Mouse (Mus musculus) MEL (cell line): ENCODE measurements around the gene Npl. TPM values are rescaled to one million over a fixed set of nuclear protein-coding genes. Genes with fewer than 3 reads are reported as not detected.

Source experiments
- DNase-seq: peaks from one replicate; pipeline ENCODE4 v3.0.0; 2011; ENCODE audit warnings: low read depth, low spot score
- H3K27ac ChIP-seq: 2 replicates; pipeline ENCODE4 v1.5.1; 2012; ENCODE audit warnings: low read depth, mild to moderate bottlenecking, control low read depth, low read length, moderate library complexity; ENCODE audit not compliant: control insufficient read depth
- H3K27me3 ChIP-seq, 2 experiments: fragments of 150-350 bp in 1 of 2; sonication (generic) in 1 of 2; 2 replicates each; pipeline ENCODE4 v1.6.1; 2012; ENCODE audit warnings: low read length in 2 of 2, mild to moderate bottlenecking in 2 of 2, improper control_type of control experiment in 1 of 2, moderate library complexity in 1 of 2; ENCODE audit not compliant: insufficient read depth in 2 of 2, control insufficient read depth in 1 of 2
- H3K36me3 ChIP-seq, 2 experiments: 2 replicates each; pipeline ENCODE4 v1.6.1; 2012 to 2014; ENCODE audit warnings: low read length in 2 of 2, improper control_type of control experiment in 1 of 2, inconsistent platforms in 1 of 2, mild to moderate bottlenecking in 1 of 2; ENCODE audit not compliant: insufficient read depth in 2 of 2, control insufficient read depth in 1 of 2
- H3K4me1 ChIP-seq, 2 experiments: fragments of 150-350 bp in 1 of 2; sonication (generic) in 1 of 2; 2 replicates each; pipeline ENCODE4 v1.6.1; 2012; ENCODE audit warnings: low read length in 2 of 2, improper control_type of control experiment in 1 of 2, mild to moderate bottlenecking in 1 of 2; ENCODE audit not compliant: insufficient read depth in 2 of 2, control insufficient read depth in 1 of 2
- H3K4me3 ChIP-seq, 2 experiments: fragments of 150-350 bp in 1 of 2; sonication (generic) in 1 of 2; 2 replicates each; pipeline ENCODE4 v1.5.1; 2012; ENCODE audit warnings: low read depth in 2 of 2, low read length in 2 of 2, mild to moderate bottlenecking in 2 of 2, moderate library complexity in 2 of 2, control low read depth in 1 of 2, improper control_type of control experiment in 1 of 2; ENCODE audit not compliant: control insufficient read depth in 1 of 2, insufficient read depth in 1 of 2
- H3K79me2 ChIP-seq: 2 replicates; pipeline ENCODE4 v1.6.1; 2012; ENCODE audit warnings: mild to moderate bottlenecking, low read length, moderate library complexity; ENCODE audit not compliant: control insufficient read depth, poor library complexity, insufficient read depth
- H3K9ac ChIP-seq: 2 replicates; pipeline ENCODE4 v1.6.1; 2012; ENCODE audit warnings: low read depth, mild to moderate bottlenecking, control low read depth, low read length, moderate library complexity; ENCODE audit not compliant: control insufficient read depth, poor library complexity, severe bottlenecking
- H3K9me3 ChIP-seq: fragments of 150-350 bp; sonication (generic); replicated peaks from 2 replicates; pipeline ENCODE4 v1.6.1; 2012; ENCODE audit warnings: mild to moderate bottlenecking, low read length, improper control_type of control experiment, moderate library complexity; ENCODE audit not compliant: insufficient read depth
- ELF1 ChIP-seq: IDR thresholded peaks from 2 replicates; pipeline ENCODE4 v1.6.1; 2014; ENCODE audit warnings: low read depth, mild to moderate bottlenecking, inconsistent platforms, low read length, improper control_type of control experiment, moderate library complexity
- ETS1 ChIP-seq: IDR thresholded peaks from 2 replicates; pipeline ENCODE4 v1.6.1; 2012; ENCODE audit warnings: low read depth, mild to moderate bottlenecking, inconsistent platforms, low read length, improper control_type of control experiment, moderate library complexity
- KAT2A ChIP-seq: conservative IDR thresholded peaks from 2 replicates; pipeline ENCODE4 v1.6.1; 2012; ENCODE audit warnings: low read depth, low read length, improper control_type of control experiment, inconsistent platforms
- MYB ChIP-seq: IDR thresholded peaks from 2 replicates; pipeline ENCODE4 v1.6.1; 2011; ENCODE audit warnings: mild to moderate bottlenecking, low read depth, low read length, improper control_type of control experiment
- NRF1 ChIP-seq: IDR thresholded peaks from 2 replicates; pipeline ENCODE4 v1.6.1; 2014; ENCODE audit warnings: low read depth, mild to moderate bottlenecking, inconsistent platforms, low read length, improper control_type of control experiment, moderate library complexity; ENCODE audit not compliant: poor library complexity, insufficient read depth, severe bottlenecking
- POLR2AphosphoS5 ChIP-seq: IDR thresholded peaks from 2 replicates; pipeline ENCODE4 v1.6.1; 2012; ENCODE audit warnings: low read depth, borderline replicate concordance, mild to moderate bottlenecking, inconsistent platforms, low read length, moderate library complexity, mixed read lengths
- RCOR1 ChIP-seq: IDR thresholded peaks from 2 replicates; pipeline ENCODE4 v1.6.1; 2012; ENCODE audit warnings: low read depth, mild to moderate bottlenecking, inconsistent platforms, low read length, improper control_type of control experiment
- TAL1 ChIP-seq: IDR thresholded peaks from 2 replicates; pipeline ENCODE4 v1.6.1; 2012; ENCODE audit warnings: mild to moderate bottlenecking, inconsistent platforms, low read length, moderate library complexity, mixed read lengths
- TBP ChIP-seq: IDR thresholded peaks from 2 replicates; pipeline ENCODE4 v1.8.0; 2011; ENCODE audit warnings: low read depth, low read length, improper control_type of control experiment
- TCF12 ChIP-seq: IDR thresholded peaks from 2 replicates; pipeline ENCODE4 v1.6.1; 2014; ENCODE audit warnings: low read depth, mild to moderate bottlenecking, inconsistent platforms, low read length, improper control_type of control experiment, moderate library complexity
- USF2 ChIP-seq, 2 experiments: IDR thresholded peaks; 2 replicates each; pipeline ENCODE4 v1.6.1; 2011 to 2012; ENCODE audit warnings: improper control_type of control experiment in 2 of 2, low read length in 2 of 2, borderline replicate concordance in 1 of 2, inconsistent platforms in 1 of 2, low read depth in 1 of 2, mild to moderate bottlenecking in 1 of 2; ENCODE audit not compliant: insufficient read depth in 1 of 2
- polyA plus RNA-seq, 2 experiments: library from polyadenylated mRNA; stranded (reverse) in 1 of 2; unstranded in 1 of 2; fragments of >175 nt in 1 of 2; fragments of >200 nt in 1 of 2; gene quantifications; 2 replicates each; pipeline versions ENCODE4 v1.2.1 to v1.2.4; 2012; ENCODE audit warnings: low replicate concordance in 2 of 2, low read depth in 1 of 2; ENCODE audit not compliant: insufficient read length in 2 of 2, insufficient read depth in 1 of 2, missing spikeins in 1 of 2
- total RNA-seq: library from RNA; depleted of rRNA; stranded (reverse); fragments of 300-350 nt; gene quantifications from 2 replicates; pipeline ENCODE4 v1.2.3, GENCODE M21; 2012; rRNA removed

Gene Npl
- total RNA-seq (not detected in 2 replicates), polyA plus RNA-seq (under 1 TPM in 1 of 2 experiments, not detected in 1; 0.08 TPM)

DNA sequence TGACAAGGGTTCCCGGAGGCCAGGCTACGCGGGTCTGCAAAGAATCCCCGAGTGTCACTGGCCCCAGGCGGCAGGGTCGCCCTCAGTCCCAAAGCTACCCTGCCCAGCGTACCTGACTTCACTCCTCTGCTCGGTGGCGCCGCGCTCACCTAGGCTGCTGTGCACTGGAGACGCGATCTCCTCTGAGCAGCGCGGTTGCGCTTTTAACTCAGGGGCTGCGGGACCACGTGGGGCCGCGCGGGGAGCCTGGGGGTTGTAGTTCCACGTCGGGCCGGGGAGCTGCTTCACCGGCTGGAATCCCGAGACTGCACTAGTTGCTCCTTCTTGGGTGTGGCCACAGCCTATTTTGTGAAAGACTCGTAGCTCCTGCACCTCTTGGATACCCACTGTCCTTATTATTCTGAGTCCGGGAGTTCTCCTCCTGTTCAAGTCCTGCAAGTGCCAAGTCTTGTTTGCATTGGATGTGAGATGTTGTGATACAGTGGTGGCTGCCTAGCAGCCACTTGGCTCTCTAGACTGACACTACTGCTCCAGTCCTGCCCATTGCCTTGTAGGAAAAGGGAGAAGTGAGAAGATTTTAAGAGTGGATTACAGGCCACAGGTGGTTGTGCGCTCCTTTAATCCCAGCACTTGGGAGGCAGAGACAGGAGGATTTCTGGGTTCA lies at the start of gene Npl:
Gene Npl (minus strand): TSS at position 510 of the 664 bp plus-strand sequence.
- Histone ChIP-seq H3K27ac (no peak within 1 kb of the TSS), H3K4me1 (no peaks in the 10 kb centered on the region), H3K9me3 (no peaks in the 10 kb centered on the region), H3K9ac (no peak within 1 kb of the TSS), H3K27me3 (peaks cover 0 to 2% of the 10 kb centered on the region in 2 experiments; a peak in 1 of 4 replicates), H3K79me2 (no peaks in the 10 kb centered on the region), H3K4me3 (no peak within 1 kb of the TSS), H3K36me3 (no peaks in the 10 kb centered on the region)
- TF ChIP-seq ETS1 (no peak), TBP (no peak), USF2 (IDR thresholded peaks at IDR 0.05; ENCODE audit: borderline replicate concordance in 1 of 2, insufficient read depth in 1 of 2, low read depth in 1 of 2, low read length in 2 of 2) (no peak), RCOR1 (no peak)
- DNase-seq: no peak

GRCm38 (mm10) chr1:153599302-153600045 lies 49.6 kb upstream of the Npl start:
- no peak for DNase-seq
- no peaks in the 10 kb centered on the region for H3K36me3 ChIP-seq
- no peaks in the 10 kb centered on the region for H3K79me2 ChIP-seq
- no peaks in the 10 kb centered on the region for H3K27me3 ChIP-seq
- H3K9ac ChIP-seq: no peak overlapping the region
- no peak overlapping the region for H3K27ac ChIP-seq
- H3K4me1 ChIP-seq: no peaks in the 10 kb centered on the region
- H3K4me3 ChIP-seq: no peak overlapping the region
- TF ChIP-seq KAT2A: no peak
- TF ChIP-seq TBP: no peak
- TF ChIP-seq TAL1: no peak
- no peak for TF ChIP-seq POLR2AphosphoS5
- no peak for TF ChIP-seq NRF1
- no peak for TF ChIP-seq TCF12
- TF ChIP-seq MYB: no peak
- H3K9me3 ChIP-seq: no peaks in the 10 kb centered on the region

GRCm38 (mm10) chr1:153598773-153599172 lies 48.9 kb upstream of the Npl start:
- no peaks in the 10 kb centered on the region for H3K27me3 ChIP-seq
- H3K9ac ChIP-seq: no peak overlapping the region
- H3K27ac ChIP-seq: no peak overlapping the region
- H3K4me3 ChIP-seq: no peak overlapping the region
- TF ChIP-seq ELF1 (no peak), NRF1 (no peak)
- H3K4me1 ChIP-seq: no peaks in the 10 kb centered on the region
- H3K9me3 ChIP-seq: no peaks in the 10 kb centered on the region
- no peaks in the 10 kb centered on the region for H3K79me2 ChIP-seq
- H3K36me3 ChIP-seq: no peaks in the 10 kb centered on the region
- no peak for DNase-seq
